Comparison of ENCODE assay signal across 8 mouse cellular contexts in the genomic region with DNA sequence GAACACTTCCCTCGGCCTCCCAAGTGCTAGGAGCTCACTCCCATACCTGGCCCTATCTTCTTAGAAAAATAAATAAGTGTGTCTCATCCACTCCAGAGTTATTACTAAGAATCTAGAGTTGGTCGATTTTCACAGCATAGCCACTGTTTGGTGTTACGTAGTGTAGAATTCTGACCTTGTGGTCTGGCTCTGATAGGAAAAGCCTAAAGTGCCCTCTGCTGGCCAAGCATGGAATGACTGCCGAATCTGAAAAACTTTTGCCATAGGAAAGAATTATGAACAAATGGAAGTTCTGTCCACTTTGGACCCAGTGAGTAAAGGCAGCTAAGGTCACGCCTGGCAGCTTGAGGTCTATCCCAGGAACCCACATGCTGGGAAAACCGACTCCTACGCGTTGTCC. TPM values are rescaled to one million over a fixed set of nuclear protein-coding genes. Genes with fewer than 3 reads are reported as not detected.
DNase-seq lines count a peak whose midpoint lies in the region; ATAC-seq and TF ChIP-seq lines count a peak whose summit lies in the region.

No protein-coding gene starts in this region.

- peak; percentile 93 for TF ChIP-seq CTCF in liver, postnatal 0 days (IDR thresholded peaks at IDR 0.05; ENCODE audit: low read depth)

- H3K27me3 ChIP-seq in liver, postnatal 0 days (ENCODE audit: insufficient read depth, low read length): no peaks in the 10 kb centered on the region

- no peaks in the 10 kb centered on the region for H3K9me3 ChIP-seq in liver, postnatal 0 days (ENCODE audit: low read length)

- 25% methylated on average over 8 of the region's 8 CpGs for WGBS in liver, postnatal 0 days (ENCODE audit: insufficient replicate concordance)

- no peak overlapping the region for H3K9ac ChIP-seq in liver, postnatal 0 days (replicated peaks)

- no peak overlapping the region for H3K27ac ChIP-seq in liver, postnatal 0 days (ENCODE audit: low read depth)

- DNase-seq in 416B (ENCODE audit: low read depth): peak; percentile 81
- peak; percentile 57 for DNase-seq in ES-CJ7 (ENCODE audit: low read depth, low spot score)
- DNase-seq in cerebellum, adult 11-12 months: peak; percentile 61
- peak; percentile 77 to 86 for DNase-seq in frontal cortex, postnatal 36 days (ENCODE audit: low spot score in 2 of 2)
- peak; percentile 83 for DNase-seq in kidney, postnatal 14 days
- DNase-seq in liver, postnatal 0 days: peak; percentile 85
- peak; percentile 87 to 89 for DNase-seq in right cerebral cortex, adult 2 months (ENCODE audit: low spot score in 2 of 2)
- DNase-seq in urinary bladder, postnatal 25 days (ENCODE audit: low spot score): peak; percentile 79

- no peak overlapping the region for H3K4me2 ChIP-seq in liver, postnatal 0 days (ENCODE audit: low read depth, low read length)

- no peak overlapping the region for H3K4me3 ChIP-seq in liver, postnatal 0 days (ENCODE audit: low read depth, low read length)

- H3K36me3 ChIP-seq in liver, postnatal 0 days (replicated peaks; ENCODE audit: insufficient read depth, low read length): no peaks in the 10 kb centered on the region

- ATAC-seq in liver, postnatal 0 days: no peak

- peaks cover 6% of the 10 kb centered on the region for H3K4me1 ChIP-seq in liver, postnatal 0 days (ENCODE audit: insufficient read depth)

- TF ChIP-seq EP300 in liver, postnatal 0 days (IDR thresholded peaks at IDR 0.05; ENCODE audit: low read depth): no peak

RNA-seq across cellular contexts. Expression of a gene that starts 5.3 kb away (rescaled TPM):
- polyA plus RNA-seq in liver, postnatal 0 days (2015; fragmentation: Nextera tagmentation; extraction: Ambion mirVana): 3.6 and 3.9 TPM in 2 replicates

RNA-seq across cellular contexts. Expression of a gene that starts 32.2 kb away (rescaled TPM):
- polyA plus RNA-seq in liver, postnatal 0 days (2015; fragmentation: Nextera tagmentation; extraction: Ambion mirVana): 18.5 and 19.7 TPM in 2 replicates
